Mouse (Mus musculus) C2C12 (cell line): Measurements from ENCODE around the gene Angpt4.

Experiments used
- CTCF ChIP-seq: IDR thresholded peaks from one replicate; pipeline ENCODE4 v1.5.1; 2011; ENCODE audit not compliant: control insufficient read depth, insufficient read depth, insufficient read length
- FOSL1 ChIP-seq: IDR thresholded peaks from one replicate; pipeline ENCODE4 v1.8.0; 2011; ENCODE audit warnings: mild to moderate bottlenecking, low read length; ENCODE audit not compliant: poor library complexity, insufficient read depth, severe bottlenecking
- MAX ChIP-seq: IDR thresholded peaks from one replicate; pipeline ENCODE4 v1.6.1; 2011; ENCODE audit warnings: mild to moderate bottlenecking, control low read depth
- MYOD1 ChIP-seq: IDR thresholded peaks from one replicate; pipeline ENCODE4 v1.6.1; 2011; ENCODE audit warnings: low read depth; ENCODE audit not compliant: control insufficient read depth, insufficient read length
- MYOG ChIP-seq: IDR thresholded peaks from one replicate; pipeline ENCODE4 v1.6.1; 2011; ENCODE audit not compliant: control insufficient read depth, insufficient read length; ENCODE audit errors: extremely low read depth
- USF1 ChIP-seq: IDR thresholded peaks from one replicate; pipeline ENCODE4 v1.6.1; 2011; ENCODE audit warnings: low read depth, mild to moderate bottlenecking, control low read depth, moderate library complexity

- no peak for TF ChIP-seq MAX
- TF ChIP-seq CTCF: peak; percentile 74
- TF ChIP-seq USF1: peak; percentile 49
- no peak for TF ChIP-seq MYOD1
- TF ChIP-seq MYOG: no peak
- TF ChIP-seq FOSL1: no peak
Measured at GRCm38 (mm10) chr2:151994350-151995122, 83.5 kb downstream of the Angpt4 start.
